Mouse (Mus musculus) neural tube, embryonic 12.5 days (tissue): ENCODE measurements around the gene Sipa1l1. TPM values are rescaled to one million over a fixed set of nuclear protein-coding genes. Genes with fewer than 3 reads are reported as not detected.

Experiments used
- ATAC-seq: fragments of 200-750 bp; cut with Nextera tagmentation; 2 replicates; pipeline ENCODE4 v1.8.0; 2017; ENCODE audit warnings: low read depth, mild to moderate bottlenecking, moderate TSS enrichment, moderate library complexity; ENCODE audit not compliant: low FRiP score
- H3K27ac ChIP-seq: fragments of 300-500 bp; sonication (generic); 2 replicates; pipeline ENCODE4 v1.5.1; 2016
- H3K27me3 ChIP-seq: fragments of 300-500 bp; sonication (generic); replicated peaks from 2 replicates; pipeline ENCODE4 v1.6.1; 2016; ENCODE audit warnings: mild to moderate bottlenecking
- H3K36me3 ChIP-seq: fragments of 300-500 bp; sonication (generic); 2 replicates; pipeline ENCODE4 v1.6.1; 2016; ENCODE audit warnings: mild to moderate bottlenecking
- H3K4me1 ChIP-seq: fragments of 300-500 bp; sonication (generic); 2 replicates; pipeline ENCODE4 v1.6.1; 2016
- H3K4me2 ChIP-seq: fragments of 300-500 bp; sonication (generic); replicated peaks from 2 replicates; pipeline ENCODE4 v1.6.1; 2016; ENCODE audit warnings: mild to moderate bottlenecking
- H3K4me3 ChIP-seq: fragments of 300-500 bp; sonication (generic); 2 replicates; pipeline ENCODE4 v1.5.1; 2016
- H3K9ac ChIP-seq: fragments of 300-500 bp; sonication (generic); 2 replicates; pipeline ENCODE4 v1.6.1; 2016; ENCODE audit warnings: mild to moderate bottlenecking
- H3K9me3 ChIP-seq: fragments of 300-500 bp; sonication (generic); 2 replicates; pipeline ENCODE4 v1.6.1; 2016; ENCODE audit warnings: mild to moderate bottlenecking
- WGBS: fragments of 180-500 bp; shearing (Covaris S2); methylation state at CpG from one replicate; pipeline ENCODE4 v1.1.7; 2016; 5-methylcytosine and 5-hydroxymethylcytosine counted together
- polyA plus RNA-seq: library from polyadenylated mRNA; unstranded; fragments of >200 nt; fragmentation: Nextera tagmentation; extraction: Ambion mirVana; gene quantifications from 2 replicates; pipeline ENCODE4 v1.2.1, GENCODE M21; 2016

Sipa1l1 gene
- polyA plus RNA-seq, 1 experiment from 2014 or later: 17.4 TPM

GRCm38 (mm10) chr12:82237946-82238345 lies 68.8 kb downstream of the Sipa1l1 start:
- WGBS: 72% methylated on average over 4 of the region's 4 CpGs
- H3K4me1 ChIP-seq: no peaks in the 10 kb centered on the region

GRCm38 (mm10) chr12:82240674-82241073 lies 71.6 kb downstream of the Sipa1l1 start:
- H3K36me3 ChIP-seq: no peaks in the 10 kb centered on the region; the same call in 1 of the 2 replicates
- no peak overlapping the region for H3K27ac ChIP-seq
- H3K27me3 ChIP-seq: no peaks in the 10 kb centered on the region
- no peaks in the 10 kb centered on the region for H3K9me3 ChIP-seq
- H3K4me1 ChIP-seq: no peaks in the 10 kb centered on the region
- H3K9ac ChIP-seq: no peak overlapping the region
- no peak for ATAC-seq
- 85% methylated on average over 6 of the region's 6 CpGs for WGBS
- H3K4me2 ChIP-seq: no peak overlapping the region
- no peak overlapping the region for H3K4me3 ChIP-seq

More at GRCm38 (mm10) chr12:82237946-82238345, 68.8 kb downstream of the Sipa1l1 start:
- Histone ChIP-seq H3K27ac (no peak overlapping the region), H3K9me3 (no peaks in the 10 kb centered on the region), H3K4me2 (no peak overlapping the region), H3K36me3 (peaks cover 5% of the 10 kb centered on the region; the same call in 1 of the 2 replicates), H3K27me3 (no peaks in the 10 kb centered on the region), H3K9ac (no peak overlapping the region), H3K4me3 (no peak overlapping the region)
- no peak for ATAC-seq

- no peak overlapping the region for H3K4me2 ChIP-seq
- no peaks in the 10 kb centered on the region; the same call in 1 of the 2 replicates for H3K36me3 ChIP-seq
- H3K27ac ChIP-seq: no peak overlapping the region
- H3K4me3 ChIP-seq: no peak overlapping the region
- 88% methylated on average over 6 of the region's 6 CpGs for WGBS
- no peak overlapping the region for H3K9ac ChIP-seq
- no peaks in the 10 kb centered on the region for H3K9me3 ChIP-seq
- no peaks in the 10 kb centered on the region for H3K4me1 ChIP-seq
- no peaks in the 10 kb centered on the region for H3K27me3 ChIP-seq
- ATAC-seq: no peak
These were observed 76.1 kb downstream of the Sipa1l1 start for GRCm38 (mm10) chr12:82245219-82245618.

GRCm38 (mm10) chr12:82246422-82246821 lies 77.3 kb downstream of the Sipa1l1 start:
- no peak for ATAC-seq
- H3K4me2 ChIP-seq: no peak overlapping the region
- H3K9ac ChIP-seq: no peak overlapping the region
- no peak overlapping the region for H3K27ac ChIP-seq
- no peaks in the 10 kb centered on the region for H3K4me1 ChIP-seq
- 92% methylated on average over 3 of the region's 3 CpGs for WGBS
- H3K4me3 ChIP-seq: no peak overlapping the region
- H3K36me3 ChIP-seq: no peaks in the 10 kb centered on the region
- no peaks in the 10 kb centered on the region for H3K27me3 ChIP-seq
- no peaks in the 10 kb centered on the region for H3K9me3 ChIP-seq

GRCm38 (mm10) chr12:82247371-82248258 lies 78.5 kb downstream of the Sipa1l1 start:
- no peaks in the 10 kb centered on the region for H3K27me3 ChIP-seq
- H3K4me3 ChIP-seq: no peak overlapping the region
- no peaks in the 10 kb centered on the region for H3K4me1 ChIP-seq
- no peak overlapping the region for H3K27ac ChIP-seq
- WGBS: 93% methylated on average over 14 of the region's 14 CpGs
- H3K4me2 ChIP-seq: no peak overlapping the region
- no peaks in the 10 kb centered on the region for H3K36me3 ChIP-seq
- H3K9ac ChIP-seq: no peak overlapping the region
- ATAC-seq: no peak
- H3K9me3 ChIP-seq: no peaks in the 10 kb centered on the region

- no peaks in the 10 kb centered on the region for H3K4me1 ChIP-seq
These were observed 79.4 kb downstream of the Sipa1l1 start for GRCm38 (mm10) chr12:82248501-82248900.

GRCm38 (mm10) chr12:82251328-82251727 lies 82.2 kb downstream of the Sipa1l1 start:
- no peak for ATAC-seq

More at GRCm38 (mm10) chr12:82248501-82248900, 79.4 kb downstream of the Sipa1l1 start:
- H3K9ac ChIP-seq: no peak overlapping the region
- ATAC-seq: no peak
- H3K36me3 ChIP-seq: no peaks in the 10 kb centered on the region
- no peak overlapping the region for H3K4me3 ChIP-seq
- H3K27me3 ChIP-seq: no peaks in the 10 kb centered on the region
- no peak overlapping the region for H3K27ac ChIP-seq
- no peaks in the 10 kb centered on the region for H3K9me3 ChIP-seq
- H3K4me2 ChIP-seq: no peak overlapping the region
- 92% methylated on average over 3 of the region's 3 CpGs for WGBS

GRCm38 (mm10) chr12:82254076-82254475 lies 85.0 kb downstream of the Sipa1l1 start:
- no peaks in the 10 kb centered on the region for H3K9me3 ChIP-seq

More at GRCm38 (mm10) chr12:82251328-82251727, 82.2 kb downstream of the Sipa1l1 start:
- Histone ChIP-seq H3K4me3 (no peak overlapping the region), H3K9ac (no peak overlapping the region), H3K4me2 (no peak overlapping the region), H3K36me3 (no peaks in the 10 kb centered on the region), H3K4me1 (no peaks in the 10 kb centered on the region), H3K27ac (no peak overlapping the region), H3K27me3 (no peaks in the 10 kb centered on the region), H3K9me3 (no peaks in the 10 kb centered on the region)
- 95% methylated on average over 2 of the region's 2 CpGs for WGBS

GRCm38 (mm10) chr12:82256012-82256411 lies 86.9 kb downstream of the Sipa1l1 start:
- no peak overlapping the region for H3K4me3 ChIP-seq
- H3K27ac ChIP-seq: no peak overlapping the region
- H3K4me2 ChIP-seq: no peak overlapping the region
- 89% methylated on average over 5 of the region's 5 CpGs for WGBS
- no peaks in the 10 kb centered on the region for H3K27me3 ChIP-seq
- H3K36me3 ChIP-seq: no peaks in the 10 kb centered on the region
- no peaks in the 10 kb centered on the region for H3K4me1 ChIP-seq
- ATAC-seq: no peak
- no peaks in the 10 kb centered on the region for H3K9me3 ChIP-seq
- H3K9ac ChIP-seq: no peak overlapping the region

More at GRCm38 (mm10) chr12:82254076-82254475, 85.0 kb downstream of the Sipa1l1 start:
- no peak overlapping the region for H3K27ac ChIP-seq
- no peak for ATAC-seq
- 88% methylated on average over 5 of the region's 5 CpGs for WGBS
- H3K4me3 ChIP-seq: no peak overlapping the region
- no peaks in the 10 kb centered on the region for H3K27me3 ChIP-seq
- H3K4me2 ChIP-seq: no peak overlapping the region
- H3K4me1 ChIP-seq: no peaks in the 10 kb centered on the region
- H3K9ac ChIP-seq: no peak overlapping the region
- H3K36me3 ChIP-seq: no peaks in the 10 kb centered on the region

GRCm38 (mm10) chr12:82256921-82257500 lies 87.9 kb downstream of the Sipa1l1 start:
- no peaks in the 10 kb centered on the region for H3K4me1 ChIP-seq
- no peaks in the 10 kb centered on the region for H3K36me3 ChIP-seq
- no peaks in the 10 kb centered on the region for H3K9me3 ChIP-seq
- H3K4me2 ChIP-seq: no peak overlapping the region
- H3K27me3 ChIP-seq: no peaks in the 10 kb centered on the region
- WGBS: 92% methylated on average over 6 of the region's 6 CpGs
- no peak overlapping the region for H3K9ac ChIP-seq
- no peak for ATAC-seq
- H3K27ac ChIP-seq: no peak overlapping the region
- H3K4me3 ChIP-seq: no peak overlapping the region

GRCm38 (mm10) chr12:82257994-82258785 lies 89.1 kb downstream of the Sipa1l1 start:
- no peak overlapping the region for H3K4me3 ChIP-seq
- H3K27me3 ChIP-seq: no peaks in the 10 kb centered on the region
- 87% methylated on average over 6 of the region's 6 CpGs for WGBS
- no peaks in the 10 kb centered on the region for H3K4me1 ChIP-seq
- ATAC-seq: no peak
- no peak overlapping the region for H3K9ac ChIP-seq
- no peak overlapping the region for H3K27ac ChIP-seq
- no peak overlapping the region for H3K4me2 ChIP-seq
- no peaks in the 10 kb centered on the region for H3K9me3 ChIP-seq
- H3K36me3 ChIP-seq: no peaks in the 10 kb centered on the region

GRCm38 (mm10) chr12:82263443-82263842 lies 94.3 kb downstream of the Sipa1l1 start:
- H3K4me1 ChIP-seq: no peaks in the 10 kb centered on the region
- no peaks in the 10 kb centered on the region for H3K9me3 ChIP-seq
- H3K27me3 ChIP-seq: no peaks in the 10 kb centered on the region
- no peak overlapping the region for H3K27ac ChIP-seq
- ATAC-seq: no peak
- H3K4me2 ChIP-seq: no peak overlapping the region
- H3K9ac ChIP-seq: no peak overlapping the region
- WGBS: 95% methylated on average over 7 of the region's 7 CpGs
- no peaks in the 10 kb centered on the region for H3K36me3 ChIP-seq
- H3K4me3 ChIP-seq: no peak overlapping the region
